Mouse (Mus musculus): ENCODE data around the gene U2af2. TPM values are rescaled to one million over a fixed set of nuclear protein-coding genes. Genes with fewer than 3 reads are reported as not detected.

U2af2 gene
- polyA plus RNA-seq (2011; ENCODE audit: insufficient read depth, insufficient read length, low replicate concordance, missing spikeins): 177 and 222 TPM in 2 replicates

- Histone ChIP-seq H3K4me3 (replicated peaks; ENCODE audit: control insufficient read depth, low read depth, low read length) (peak within 1 kb of the TSS; percentile 91), H3K4me1 (ENCODE audit: control insufficient read depth, insufficient read depth, low read length) (no peaks in the 10 kb centered on the region; the same call in 1 of the 2 replicates), H3K27ac (ENCODE audit: control insufficient read depth, insufficient read depth, low read depth, low read length, poor library complexity) (peak within 1 kb of the TSS; percentile 98)
- no peak for TF ChIP-seq CTCF (IDR thresholded peaks at IDR 0.05; ENCODE audit: control insufficient read depth, insufficient read depth, low read length)
- TF ChIP-seq POLR2A (IDR thresholded peaks at IDR 0.05; ENCODE audit: borderline replicate concordance, control insufficient read depth, low read depth, low read length): peak; percentile 72; the same call in 1 of the 2 replicates
- under 1% methylated on average over 63 of the region's 65 CpGs for WGBS
Observed at GRCm38 (mm10) chr7:5061774-5062359, at the start of gene U2af2. Gene U2af2 (plus strand): TSS chr7:5062143.

- 77% methylated on average over 27 of the region's 27 CpGs for WGBS
- Histone ChIP-seq H3K4me1 (ENCODE audit: control insufficient read depth, insufficient read depth, low read length) (no peaks in the 10 kb centered on the region; the same call in 1 of the 2 replicates), H3K27ac (ENCODE audit: control insufficient read depth, insufficient read depth, low read depth, low read length, poor library complexity) (peak overlapping the region; percentile 47; the same call in 1 of the 2 replicates), H3K4me3 (replicated peaks; ENCODE audit: control insufficient read depth, low read depth, low read length) (peak overlapping the region; percentile 3)
- no peak for TF ChIP-seq CTCF (IDR thresholded peaks at IDR 0.05; ENCODE audit: control insufficient read depth, insufficient read depth, low read length)
- no peak for TF ChIP-seq POLR2A (IDR thresholded peaks at IDR 0.05; ENCODE audit: borderline replicate concordance, control insufficient read depth, low read depth, low read length)
Observed at GRCm38 (mm10) chr7:5012681-5013513, 49.0 kb upstream of the U2af2 start.

- H3K4me3 ChIP-seq (replicated peaks; ENCODE audit: control insufficient read depth, low read depth, low read length): peak within 1 kb of the TSS; percentile 98
- H3K4me1 ChIP-seq (ENCODE audit: control insufficient read depth, insufficient read depth, low read length): no peaks in the 10 kb centered on the region; the same call in 1 of the 2 replicates
- TF ChIP-seq CTCF (IDR thresholded peaks at IDR 0.05; ENCODE audit: control insufficient read depth, insufficient read depth, low read length) (no peak), POLR2A (IDR thresholded peaks at IDR 0.05; ENCODE audit: borderline replicate concordance, control insufficient read depth, low read depth, low read length) (no peak)
- WGBS: under 1% methylated on average over 42 of the region's 42 CpGs
- peak within 1 kb of the TSS; percentile 100 for H3K27ac ChIP-seq (ENCODE audit: control insufficient read depth, insufficient read depth, low read depth, low read length, poor library complexity)
Observed at GRCm38 (mm10) chr7:5014251-5015117, 47.5 kb upstream of the U2af2 start, which contains the start of the genes Zfp524 and Fiz1. Gene Zfp524 (plus strand): TSS chr7:5014415. Gene Fiz1 (minus strand): TSS chr7:5014697.

- TF ChIP-seq CTCF (IDR thresholded peaks at IDR 0.05; ENCODE audit: control insufficient read depth, insufficient read depth, low read length) (no peak), POLR2A (IDR thresholded peaks at IDR 0.05; ENCODE audit: borderline replicate concordance, control insufficient read depth, low read depth, low read length) (peak; percentile 37; the same call in 1 of the 2 replicates)
- Histone ChIP-seq H3K27ac (ENCODE audit: control insufficient read depth, insufficient read depth, low read depth, low read length, poor library complexity) (peak within 1 kb of the TSS; percentile 100), H3K4me1 (ENCODE audit: control insufficient read depth, insufficient read depth, low read length) (no peaks in the 10 kb centered on the region; the same call in 1 of the 2 replicates), H3K4me3 (replicated peaks; ENCODE audit: control insufficient read depth, low read depth, low read length) (peak within 1 kb of the TSS; percentile 98)
- under 1% methylated on average over 74 of the region's 76 CpGs for WGBS
Observed at GRCm38 (mm10) chr7:5015118-5016001, 46.6 kb upstream of the U2af2 start, which contains the start of gene Gm44973. Gene Gm44973 (plus strand): TSS chr7:5015496.

GRCm38 (mm10) chr7:5016057-5016456 is 45.9 kb upstream of the U2af2 start:
- Histone ChIP-seq H3K27ac (ENCODE audit: control insufficient read depth, insufficient read depth, low read depth, low read length, poor library complexity) (peak overlapping the region; percentile 100), H3K4me1 (ENCODE audit: control insufficient read depth, insufficient read depth, low read length) (no peaks in the 10 kb centered on the region; the same call in 1 of the 2 replicates), H3K4me3 (replicated peaks; ENCODE audit: control insufficient read depth, low read depth, low read length) (peak overlapping the region; percentile 98)
- TF ChIP-seq CTCF (IDR thresholded peaks at IDR 0.05; ENCODE audit: control insufficient read depth, insufficient read depth, low read length) (no peak), POLR2A (IDR thresholded peaks at IDR 0.05; ENCODE audit: borderline replicate concordance, control insufficient read depth, low read depth, low read length) (no peak)
- 36% methylated on average over 3 of the region's 3 CpGs for WGBS

- no peaks in the 10 kb centered on the region; the same call in 1 of the 2 replicates for H3K4me1 ChIP-seq (ENCODE audit: control insufficient read depth, insufficient read depth, low read length)
- H3K4me3 ChIP-seq (replicated peaks; ENCODE audit: control insufficient read depth, low read depth, low read length): no peak overlapping the region
- H3K27ac ChIP-seq (ENCODE audit: control insufficient read depth, insufficient read depth, low read depth, low read length, poor library complexity): no peak overlapping the region
- no peak for TF ChIP-seq POLR2A (IDR thresholded peaks at IDR 0.05; ENCODE audit: borderline replicate concordance, control insufficient read depth, low read depth, low read length)
- no peak for TF ChIP-seq CTCF (IDR thresholded peaks at IDR 0.05; ENCODE audit: control insufficient read depth, insufficient read depth, low read length)
- 92% methylated on average over 2 of the region's 2 CpGs for WGBS
Observed at GRCm38 (mm10) chr7:5016920-5017319, 45.0 kb upstream of the U2af2 start.

- Histone ChIP-seq H3K4me3 (replicated peaks; ENCODE audit: control insufficient read depth, low read depth, low read length) (no peak overlapping the region), H3K27ac (ENCODE audit: control insufficient read depth, insufficient read depth, low read depth, low read length, poor library complexity) (no peak overlapping the region), H3K4me1 (ENCODE audit: control insufficient read depth, insufficient read depth, low read length) (no peaks in the 10 kb centered on the region; the same call in 1 of the 2 replicates)
- WGBS: 81% methylated on average over 16 of the region's 16 CpGs
- no peak for TF ChIP-seq POLR2A (IDR thresholded peaks at IDR 0.05; ENCODE audit: borderline replicate concordance, control insufficient read depth, low read depth, low read length)
Observed at GRCm38 (mm10) chr7:5017352-5017751, 44.6 kb upstream of the U2af2 start.

Measured in bone marrow, adult 2 months (tissue).